Mouse (Mus musculus): ENCODE data around the gene Slc22a14. TPM values are rescaled to one million over a fixed set of nuclear protein-coding genes. Genes with fewer than 3 reads are reported as not detected.

Slc22a14 gene
- polyA plus RNA-seq, 1 experiment from 2014 or later = not detected

DNA sequence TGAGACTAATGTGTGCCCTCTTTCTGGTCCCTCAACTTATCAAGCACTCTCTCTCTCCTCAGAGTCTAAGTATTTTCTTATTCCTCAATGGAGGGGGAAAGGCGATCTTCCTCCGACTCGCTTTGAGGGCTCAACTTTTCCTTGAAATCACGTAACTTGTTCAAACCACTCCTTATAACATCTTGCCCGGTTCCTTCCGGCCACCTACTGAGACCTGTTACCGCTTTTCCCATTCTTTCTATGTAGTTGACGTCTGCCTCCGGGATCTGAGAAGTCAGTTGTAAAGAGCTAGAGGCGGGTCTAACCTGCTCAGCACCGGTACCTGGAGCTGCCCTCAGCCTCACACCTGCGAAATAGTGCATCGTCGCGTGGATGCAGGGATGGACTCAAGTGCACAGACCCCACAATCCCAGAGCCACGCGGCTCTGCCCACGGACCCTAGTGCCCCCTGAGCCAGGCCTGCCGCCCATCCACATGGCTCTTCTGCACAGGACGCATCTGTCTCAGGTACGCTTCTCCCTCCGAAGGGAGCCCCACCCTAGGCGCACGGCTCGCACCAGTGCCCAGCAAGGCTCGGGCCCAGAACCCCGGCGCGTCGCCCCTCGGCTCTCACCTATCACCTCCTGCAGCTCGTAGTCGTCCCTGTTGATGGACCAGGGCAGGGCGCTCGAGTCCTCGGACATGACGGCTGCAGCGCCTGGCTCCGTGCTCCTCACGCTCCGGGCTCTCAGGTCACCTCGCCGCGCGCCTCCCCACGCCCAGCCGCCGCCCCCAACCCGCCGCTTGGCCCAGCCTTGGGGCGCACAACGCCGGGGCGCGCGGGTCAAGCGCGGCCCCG lies 43.7 kb downstream of the Slc22a14 start:
- Histone ChIP-seq H3K4me1 (replicated peaks) (peaks cover 38% of the 10 kb centered on the region), H3K4me3 (replicated peaks) (peak overlapping the region; percentile 84), H3K9ac (peak overlapping the region; percentile 95), H3K27ac (peak overlapping the region; percentile 99), H3K27me3 (no peaks in the 10 kb centered on the region), H3K36me3 (peaks cover 4% of the 10 kb centered on the region), H3K9me3 (replicated peaks) (no peaks in the 10 kb centered on the region), H3K4me2 (peak overlapping the region; percentile 99)
- peak; percentile 10 for ATAC-seq (ENCODE audit: low read depth)
- under 1% methylated on average over 59 of the region's 59 CpGs for WGBS (ENCODE audit: insufficient replicate concordance)
- DNase-seq = no peak

DNA sequence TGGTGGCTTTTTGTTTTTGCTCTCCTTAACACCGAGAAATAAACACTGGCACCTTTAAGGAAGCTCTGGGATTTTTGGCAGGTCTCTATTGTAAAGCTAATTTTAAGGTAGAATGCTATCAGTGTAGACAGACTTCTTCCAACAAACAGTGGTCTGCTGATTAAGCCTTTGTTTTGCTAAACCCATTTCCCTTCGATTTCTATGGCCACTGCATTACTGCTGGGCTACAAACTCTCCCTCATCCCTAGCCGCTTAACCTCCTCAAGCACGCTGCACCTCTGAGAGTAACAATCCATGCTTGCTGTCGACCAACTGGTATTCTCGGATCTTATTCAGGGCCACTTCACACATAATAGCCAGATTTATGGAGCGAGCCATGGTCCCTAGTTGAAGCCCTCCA lies 44.4 kb downstream of the Slc22a14 start:
- ATAC-seq (ENCODE audit: low read depth) (no peak), DNase-seq (no peak)
- Histone ChIP-seq H3K9ac (peak overlapping the region; percentile 95), H3K4me3 (replicated peaks) (peak overlapping the region; percentile 84), H3K4me1 (replicated peaks) (peaks cover 38% of the 10 kb centered on the region), H3K27ac (peak overlapping the region; percentile 99; the same call in 1 of the 2 replicates), H3K36me3 (peaks cover 4% of the 10 kb centered on the region), H3K27me3 (no peaks in the 10 kb centered on the region), H3K4me2 (peak overlapping the region; percentile 99), H3K9me3 (replicated peaks) (no peaks in the 10 kb centered on the region)
- 12% methylated on average over 7 of the region's 7 CpGs for WGBS (ENCODE audit: insufficient replicate concordance)

DNA sequence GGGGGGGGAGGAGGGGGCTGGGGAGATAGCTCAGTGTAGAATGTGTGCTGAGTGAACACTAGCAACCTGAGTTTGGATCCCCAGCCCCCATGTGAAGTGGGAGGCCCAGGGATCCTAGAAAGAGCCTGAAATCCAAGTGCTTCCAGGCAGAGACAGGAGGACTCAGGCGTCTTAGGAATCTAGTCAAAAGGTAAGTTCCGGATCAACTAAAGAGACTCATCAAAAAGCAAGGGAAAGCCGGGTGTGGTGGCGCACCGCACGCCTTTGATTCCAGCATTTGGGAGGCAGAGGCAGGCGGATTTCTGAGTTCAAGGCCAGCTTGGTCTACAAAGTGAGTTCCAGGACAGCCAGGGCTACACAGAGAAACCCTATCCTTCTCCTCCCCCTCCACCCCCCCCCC lies 44.9 kb downstream of the Slc22a14 start:
- Histone ChIP-seq H3K4me2 (peak overlapping the region; percentile 99), H3K27me3 (no peaks in the 10 kb centered on the region), H3K9me3 (replicated peaks) (no peaks in the 10 kb centered on the region), H3K36me3 (peaks cover 4% of the 10 kb centered on the region), H3K9ac (peak overlapping the region; percentile 95; the same call in 1 of the 2 replicates), H3K4me3 (replicated peaks) (peak overlapping the region; percentile 84), H3K4me1 (replicated peaks) (peaks cover 42% of the 10 kb centered on the region), H3K27ac (no peak overlapping the region)
- ATAC-seq (ENCODE audit: low read depth) = no peak
- no peak for DNase-seq
- WGBS (ENCODE audit: insufficient replicate concordance) = 84% methylated on average over 7 of the region's 7 CpGs

DNA sequence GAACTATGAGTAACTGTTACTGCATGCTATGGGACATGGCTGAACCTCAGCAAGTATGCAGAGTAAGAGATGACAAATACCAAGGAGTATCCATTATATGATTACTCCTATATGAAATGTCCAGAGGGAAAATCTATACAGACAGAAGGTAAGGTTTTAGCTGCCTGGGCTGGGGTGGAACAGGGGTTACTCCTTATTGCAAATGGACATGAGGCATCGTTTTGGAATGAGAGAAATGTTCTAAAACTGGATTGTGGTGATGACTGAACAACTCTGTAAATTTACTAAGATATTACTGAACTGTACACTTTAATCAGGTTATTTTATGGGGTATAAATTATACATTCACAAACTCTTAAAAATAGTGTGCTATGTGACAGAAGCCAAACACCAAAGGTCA lies 46.5 kb downstream of the Slc22a14 start:
- peaks cover 42% of the 10 kb centered on the region for H3K4me1 ChIP-seq (replicated peaks)
- ATAC-seq (ENCODE audit: low read depth) (no peak), DNase-seq (no peak)
- no peak overlapping the region for H3K27ac ChIP-seq
- 80% methylated on average over 1 of the region's 1 CpGs for WGBS (ENCODE audit: insufficient replicate concordance)
- no peak overlapping the region for H3K9ac ChIP-seq
- no peak overlapping the region for H3K4me2 ChIP-seq
- H3K9me3 ChIP-seq (replicated peaks) = no peaks in the 10 kb centered on the region
- no peaks in the 10 kb centered on the region for H3K27me3 ChIP-seq
- H3K4me3 ChIP-seq (replicated peaks) = no peak overlapping the region
- H3K36me3 ChIP-seq = peaks cover 4% of the 10 kb centered on the region

DNA sequence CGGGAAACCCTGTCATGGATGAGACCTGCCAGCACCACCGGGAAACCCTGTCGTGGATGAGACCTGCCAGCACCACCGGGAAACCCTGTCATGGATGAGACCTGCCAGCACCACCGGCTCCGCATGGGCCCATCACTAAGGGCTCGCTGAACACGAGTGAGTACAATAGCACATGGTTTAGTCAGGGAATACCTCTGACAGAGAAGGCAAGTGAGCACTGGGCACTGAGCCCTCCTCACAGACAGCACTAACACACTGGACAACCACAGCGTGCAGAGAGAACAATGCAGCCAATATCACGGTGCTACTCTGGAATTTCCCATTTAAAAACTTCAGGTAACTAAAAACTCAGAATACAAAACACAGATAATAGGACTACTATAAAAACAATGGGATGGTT lies 52.3 kb downstream of the Slc22a14 start:
- Histone ChIP-seq H3K4me3 (replicated peaks) (no peak overlapping the region), H3K9ac (no peak overlapping the region), H3K36me3 (peaks cover under 1% of the 10 kb centered on the region; the same call in 1 of the 2 replicates), H3K9me3 (replicated peaks) (no peaks in the 10 kb centered on the region), H3K4me1 (replicated peaks) (peaks cover 26% of the 10 kb centered on the region), H3K4me2 (no peak overlapping the region), H3K27ac (no peak overlapping the region), H3K27me3 (no peaks in the 10 kb centered on the region)
- no peak for DNase-seq
- no peak for ATAC-seq (ENCODE audit: low read depth)
- 85% methylated on average over 10 of the region's 10 CpGs for WGBS (ENCODE audit: insufficient replicate concordance)

DNA sequence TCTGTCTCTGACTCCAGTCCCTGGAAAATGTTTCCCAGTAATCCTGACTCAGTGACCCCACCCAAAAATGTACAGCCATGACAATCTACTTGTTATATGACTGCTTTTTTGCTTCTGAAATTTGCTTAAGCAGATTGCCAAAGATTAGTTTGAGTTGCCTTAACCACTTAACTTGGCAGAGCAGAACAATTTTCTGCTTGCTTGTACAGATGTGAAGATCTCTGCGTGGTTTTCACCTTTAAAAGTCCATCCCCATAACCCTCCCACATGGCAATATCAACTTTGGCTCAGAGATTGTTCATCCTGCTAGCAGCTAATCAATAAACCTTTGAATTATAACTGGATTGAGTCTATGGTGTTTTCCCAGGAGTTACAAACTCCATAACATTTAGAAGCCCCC lies 56.3 kb downstream of the Slc22a14 start:
- H3K4me1 ChIP-seq (replicated peaks) = peaks cover 25% of the 10 kb centered on the region
- no peak overlapping the region for H3K4me3 ChIP-seq (replicated peaks)
- H3K9me3 ChIP-seq (replicated peaks) = no peaks in the 10 kb centered on the region
- no peak overlapping the region for H3K9ac ChIP-seq
- DNase-seq (no peak), ATAC-seq (ENCODE audit: low read depth) (no peak)
- no peaks in the 10 kb centered on the region for H3K27me3 ChIP-seq
- no peak overlapping the region for H3K27ac ChIP-seq
- no peak overlapping the region for H3K4me2 ChIP-seq
- 87% methylated on average over 1 of the region's 1 CpGs for WGBS (ENCODE audit: insufficient replicate concordance)
- no peaks in the 10 kb centered on the region for H3K36me3 ChIP-seq

DNA sequence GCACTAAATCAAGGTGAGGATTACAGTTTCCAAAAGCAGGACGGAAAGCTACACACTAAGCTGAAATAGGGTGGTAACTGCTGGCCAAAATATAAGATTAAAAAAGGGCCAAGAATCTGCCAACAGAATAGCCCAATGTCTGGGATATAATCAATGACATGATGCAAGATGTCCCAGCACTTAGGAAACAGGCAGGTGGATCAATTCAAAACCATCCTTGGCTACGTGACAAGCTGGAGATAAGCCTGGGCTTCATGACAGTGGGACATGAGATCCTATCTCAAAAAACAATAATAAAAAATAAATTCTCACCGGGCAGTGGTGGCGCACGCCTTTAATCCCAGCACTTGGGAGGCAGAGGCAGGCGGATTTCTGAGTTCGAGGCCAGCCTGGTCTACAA lies 59.5 kb downstream of the Slc22a14 start:
- ATAC-seq (ENCODE audit: low read depth) (no peak), DNase-seq (no peak)
- H3K36me3 ChIP-seq = peaks cover 14% of the 10 kb centered on the region
- H3K27ac ChIP-seq = no peak overlapping the region
- no peaks in the 10 kb centered on the region for H3K9me3 ChIP-seq (replicated peaks)
- H3K4me3 ChIP-seq (replicated peaks) = no peak overlapping the region
- no peaks in the 10 kb centered on the region for H3K27me3 ChIP-seq
- no peak overlapping the region for H3K9ac ChIP-seq
- 82% methylated on average over 7 of the region's 7 CpGs for WGBS (ENCODE audit: insufficient replicate concordance)
- H3K4me2 ChIP-seq = no peak overlapping the region
- H3K4me1 ChIP-seq (replicated peaks) = peaks cover 25% of the 10 kb centered on the region

DNA sequence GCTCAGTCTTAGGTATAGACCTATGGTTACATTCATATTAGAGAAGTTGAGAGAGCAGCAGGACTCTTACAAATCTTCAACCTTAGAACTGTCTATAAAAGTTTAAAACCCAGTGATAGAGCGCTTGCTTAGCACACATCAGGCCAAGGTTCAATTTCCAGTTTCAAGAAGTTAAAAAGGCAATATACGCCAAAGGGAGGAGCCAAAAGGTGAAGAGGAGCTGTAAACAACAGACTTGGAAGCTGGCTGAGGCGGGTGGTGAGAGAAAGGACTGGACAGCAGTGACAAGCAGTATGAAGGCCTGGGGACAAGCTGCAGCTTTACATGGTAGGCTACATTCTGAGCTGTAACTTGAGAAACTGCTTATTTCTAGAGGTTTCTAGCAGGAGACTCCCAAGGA lies 66.8 kb downstream of the Slc22a14 start:
- ATAC-seq (ENCODE audit: low read depth) = no peak
- Histone ChIP-seq H3K4me2 (no peak overlapping the region), H3K4me3 (replicated peaks) (no peak overlapping the region), H3K9me3 (replicated peaks) (no peaks in the 10 kb centered on the region), H3K36me3 (peaks cover 20% of the 10 kb centered on the region), H3K27me3 (no peaks in the 10 kb centered on the region), H3K9ac (no peak overlapping the region), H3K27ac (no peak overlapping the region), H3K4me1 (replicated peaks) (peaks cover 2% of the 10 kb centered on the region; the same call in 1 of the 2 replicates)
- 82% methylated on average over 3 of the region's 3 CpGs for WGBS (ENCODE audit: insufficient replicate concordance)
- DNase-seq = no peak

DNA sequence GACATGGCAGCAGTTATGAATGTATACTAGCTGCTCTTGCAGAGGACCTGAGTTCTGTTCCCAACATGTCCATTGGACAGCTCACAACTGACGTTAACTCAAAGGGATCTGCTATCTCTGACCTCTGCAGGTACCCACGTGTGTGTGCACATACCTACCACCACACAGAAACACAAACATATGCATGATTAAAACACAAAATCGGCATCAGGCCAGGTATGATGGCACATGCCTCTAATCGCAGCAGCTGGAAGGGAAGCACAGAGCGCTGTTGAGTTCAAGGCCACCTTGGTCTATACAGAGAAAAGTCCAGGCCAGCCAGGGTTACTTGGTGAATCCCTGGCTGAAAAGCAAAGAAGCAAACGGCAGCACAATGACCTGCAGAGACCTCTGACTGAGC lies 67.7 kb downstream of the Slc22a14 start:
- WGBS (ENCODE audit: insufficient replicate concordance) = 78% methylated on average over 6 of the region's 6 CpGs
- H3K27ac ChIP-seq = no peak overlapping the region
- H3K4me1 ChIP-seq (replicated peaks) = peaks cover 2% of the 10 kb centered on the region; the same call in 1 of the 2 replicates
- H3K36me3 ChIP-seq = peaks cover 21% of the 10 kb centered on the region
- DNase-seq = no peak
- no peak overlapping the region for H3K9ac ChIP-seq
- no peaks in the 10 kb centered on the region for H3K27me3 ChIP-seq
- no peak for ATAC-seq (ENCODE audit: low read depth)
- H3K4me2 ChIP-seq = no peak overlapping the region
- no peak overlapping the region for H3K4me3 ChIP-seq (replicated peaks)
- no peaks in the 10 kb centered on the region for H3K9me3 ChIP-seq (replicated peaks)

DNA sequence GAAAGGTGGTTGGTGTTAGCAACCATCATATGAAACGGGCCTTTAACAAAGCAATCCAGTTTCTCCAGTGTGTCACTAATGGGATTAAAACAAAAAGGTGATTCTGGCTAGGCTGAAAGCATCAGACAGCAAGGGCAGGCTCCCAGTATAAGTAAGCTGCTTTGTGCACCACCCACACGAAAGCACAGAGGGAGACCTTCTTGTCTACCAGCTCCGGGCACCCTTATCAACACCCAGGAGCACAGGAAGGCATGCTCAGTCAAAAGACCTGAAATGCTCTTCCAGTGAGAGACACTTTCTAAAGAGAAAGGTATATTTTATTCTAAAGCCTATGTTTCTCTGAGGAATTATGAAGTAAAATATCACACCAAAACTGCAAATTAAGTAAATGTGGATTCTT lies 74.6 kb downstream of the Slc22a14 start:
- no peak overlapping the region for H3K4me2 ChIP-seq
- 53% methylated on average over 3 of the region's 3 CpGs for WGBS (ENCODE audit: insufficient replicate concordance)
- H3K36me3 ChIP-seq = peaks cover 29% of the 10 kb centered on the region; the same call in 1 of the 2 replicates
- H3K4me3 ChIP-seq (replicated peaks) = no peak overlapping the region
- H3K27me3 ChIP-seq = no peaks in the 10 kb centered on the region
- ATAC-seq (ENCODE audit: low read depth) (peak; percentile 62), DNase-seq (no peak)
- H3K4me1 ChIP-seq (replicated peaks) = peaks cover 8% of the 10 kb centered on the region; the same call in 1 of the 2 replicates
- no peak overlapping the region for H3K27ac ChIP-seq
- no peak overlapping the region for H3K9ac ChIP-seq
- H3K9me3 ChIP-seq (replicated peaks) = no peaks in the 10 kb centered on the region

DNA sequence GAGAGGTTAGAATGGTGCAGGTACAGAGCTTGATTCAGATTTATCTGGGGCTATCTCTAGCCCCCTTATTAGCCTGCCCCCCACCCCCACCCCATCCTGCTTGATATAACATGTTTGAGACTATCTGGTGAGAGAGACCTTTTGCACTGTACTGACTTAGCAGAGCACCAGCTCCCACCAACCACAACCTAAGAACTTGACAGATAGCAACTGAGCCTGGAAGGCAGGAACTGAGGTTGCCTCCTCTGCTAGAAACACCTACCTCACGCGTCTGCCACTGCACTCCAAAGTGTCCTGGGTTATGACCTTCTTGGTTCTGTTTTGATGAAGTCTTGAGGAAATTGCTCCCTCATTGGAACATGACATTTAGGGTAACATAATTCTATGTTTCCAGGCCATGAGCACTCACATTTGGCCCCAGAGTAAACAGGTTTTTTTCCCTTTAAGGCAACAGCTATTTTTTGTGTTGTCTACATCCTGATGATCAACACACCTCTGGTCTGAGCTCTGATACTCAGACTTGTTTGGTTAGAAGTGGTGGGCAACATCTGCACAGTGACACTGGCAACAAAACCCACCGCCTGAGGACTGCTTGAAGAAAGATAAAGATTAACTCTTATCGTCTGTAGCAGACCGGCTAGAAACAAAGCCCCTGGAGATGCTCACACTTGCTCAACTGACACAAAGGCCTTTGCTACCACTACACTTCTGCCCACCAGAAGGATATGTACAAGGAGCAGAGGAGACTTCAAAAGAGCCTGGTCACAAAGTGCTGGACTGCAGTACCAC lies 84.3 kb downstream of the Slc22a14 start:
- DNase-seq = peak; percentile 15
- no peak overlapping the region for H3K4me2 ChIP-seq
- H3K27ac ChIP-seq = peak overlapping the region; percentile 18; the same call in 1 of the 2 replicates
- no peak overlapping the region for H3K4me3 ChIP-seq (replicated peaks)
- ATAC-seq (ENCODE audit: low read depth) = peak; percentile 85
- H3K36me3 ChIP-seq = peaks cover 37% of the 10 kb centered on the region
- H3K9me3 ChIP-seq (replicated peaks) = no peaks in the 10 kb centered on the region
- WGBS (ENCODE audit: insufficient replicate concordance) = 35% methylated on average over 5 of the region's 5 CpGs
- H3K4me1 ChIP-seq (replicated peaks) = peaks cover 12% of the 10 kb centered on the region
- no peaks in the 10 kb centered on the region for H3K27me3 ChIP-seq
- H3K9ac ChIP-seq = no peak overlapping the region

Measured in liver, embryonic 13.5 days (tissue).